Mouse (Mus musculus) small intestine, adult 2 months (tissue): ENCODE results near the gene Fbxw13. TPM values are rescaled to one million over a fixed set of nuclear protein-coding genes. Genes with fewer than 3 reads are reported as not detected.
"Not testable (repeated sequence)": the region's sequence is repeated elsewhere in the genome, so short reads cannot be mapped to it uniquely, and the experiment has no call there.

Experiments
- H3K27ac ChIP-seq: fragments of 200-500 bp; 2 replicates; pipeline ENCODE4 v1.5.1; 2012; ENCODE audit warnings: low read depth, low read length, control low read depth, inconsistent platforms; ENCODE audit not compliant: insufficient read depth
- H3K27me3 ChIP-seq: fragments of 200-500 bp; 2 replicates; pipeline ENCODE4 v1.6.1; 2012; ENCODE audit warnings: mild to moderate bottlenecking, moderate library complexity, low read length, inconsistent platforms; ENCODE audit not compliant: control insufficient read depth, insufficient read depth
- H3K36me3 ChIP-seq: fragments of 200-500 bp; 2 replicates; pipeline ENCODE4 v1.6.1; 2012; ENCODE audit warnings: mild to moderate bottlenecking, low read length, control low read depth, inconsistent platforms; ENCODE audit not compliant: control insufficient read depth, insufficient read depth
- H3K4me1 ChIP-seq: fragments of 200-500 bp; 2 replicates; pipeline ENCODE4 v1.6.1; 2012; ENCODE audit warnings: low read length, inconsistent platforms, mixed read lengths; ENCODE audit not compliant: control insufficient read depth, insufficient read depth, insufficient read length
- H3K4me3 ChIP-seq: fragments of 200-500 bp; 2 replicates; pipeline ENCODE4 v1.5.1; 2012; ENCODE audit warnings: low read depth, mild to moderate bottlenecking, control low read depth, inconsistent platforms, low read length, moderate library complexity
- CTCF ChIP-seq: fragments of 200-500 bp; IDR thresholded peaks from 2 replicates; pipeline ENCODE4 v1.5.1; 2012; ENCODE audit warnings: low read depth, mild to moderate bottlenecking, control low read depth, inconsistent platforms, low read length, moderate library complexity, mixed read lengths; ENCODE audit not compliant: insufficient replicate concordance, insufficient read length; ENCODE audit errors: extremely low read depth
- POLR2A ChIP-seq: fragments of 200-500 bp; IDR thresholded peaks from 2 replicates; pipeline ENCODE4 v1.6.1; 2012; ENCODE audit warnings: low read depth, mild to moderate bottlenecking, control low read depth, inconsistent platforms, low read length, moderate library complexity
- WGBS: fragments of 180-500 bp; shearing (Covaris S2); methylation state at CpG from one replicate; pipeline ENCODE4 v1.1.7; 2018; 5-methylcytosine and 5-hydroxymethylcytosine counted together
- polyA plus RNA-seq: library from polyadenylated mRNA; depleted of rRNA; stranded (reverse); fragments of >200 nt; gene quantifications from 2 replicates; pipeline ENCODE4 v1.2.3, GENCODE M21; 2012; rRNA removed

Gene Fbxw13
- polyA plus RNA-seq, 1 experiment = 0.09 TPM

DNA sequence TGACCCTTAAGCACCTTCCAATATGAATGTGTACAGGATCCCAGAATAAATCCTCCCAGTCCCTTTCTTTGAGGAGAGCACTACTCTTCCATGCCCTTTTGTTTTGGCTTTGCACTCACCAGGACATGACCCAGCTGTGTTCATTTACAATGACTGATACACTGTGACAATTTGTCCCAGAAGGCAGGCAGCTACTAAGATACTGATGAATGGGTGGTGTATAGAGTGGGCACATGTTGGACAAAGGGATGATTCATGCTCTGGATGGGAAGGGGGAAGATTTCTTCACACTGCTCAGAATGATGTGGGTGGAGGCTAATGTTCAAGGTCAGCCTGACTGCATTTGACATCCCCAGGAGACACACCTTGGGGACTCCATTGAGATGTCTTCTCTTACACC lies 28.5 kb downstream of the Fbxw13 start:
- H3K4me3 ChIP-seq = no peak overlapping the region
- H3K4me1 ChIP-seq = no peaks in the 10 kb centered on the region
- H3K27me3 ChIP-seq = no peaks in the 10 kb centered on the region
- no peaks in the 10 kb centered on the region for H3K36me3 ChIP-seq
- H3K27ac ChIP-seq = no peak overlapping the region
- no peak for TF ChIP-seq CTCF

DNA sequence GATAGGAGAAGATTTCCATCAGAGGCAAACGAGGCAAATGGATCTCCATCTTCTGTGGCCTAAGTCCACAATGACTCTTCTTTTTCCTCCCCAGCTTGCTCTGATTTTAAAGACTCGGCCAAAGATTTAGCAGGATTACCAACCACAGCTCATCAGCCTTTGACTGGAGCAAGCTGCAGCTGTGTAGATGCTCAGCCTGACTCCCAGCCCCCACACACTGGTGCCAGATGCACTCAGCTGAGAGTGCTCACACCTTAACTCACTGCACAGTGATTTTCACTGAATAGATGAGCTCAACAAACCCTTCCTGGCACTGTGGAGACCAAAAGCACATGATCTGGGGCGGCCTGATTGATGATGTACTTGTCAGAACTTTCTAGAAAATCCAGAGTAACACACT lies 33.8 kb downstream of the Fbxw13 start, which contains the start of gene Fbxw21:
Gene Fbxw21, minus strand, starts transcription at position 101 of the 400 bp plus-strand sequence.
- Histone ChIP-seq H3K27me3 (no peaks in the 10 kb centered on the region), H3K4me1 (no peaks in the 10 kb centered on the region), H3K4me3 (no peak within 1 kb of the TSS), H3K27ac (no peak within 1 kb of the TSS), H3K36me3 (no peaks in the 10 kb centered on the region)
- WGBS = 73% methylated on average over 3 of the region's 3 CpGs
- no peak for TF ChIP-seq CTCF
- TF ChIP-seq POLR2A = no peak

DNA sequence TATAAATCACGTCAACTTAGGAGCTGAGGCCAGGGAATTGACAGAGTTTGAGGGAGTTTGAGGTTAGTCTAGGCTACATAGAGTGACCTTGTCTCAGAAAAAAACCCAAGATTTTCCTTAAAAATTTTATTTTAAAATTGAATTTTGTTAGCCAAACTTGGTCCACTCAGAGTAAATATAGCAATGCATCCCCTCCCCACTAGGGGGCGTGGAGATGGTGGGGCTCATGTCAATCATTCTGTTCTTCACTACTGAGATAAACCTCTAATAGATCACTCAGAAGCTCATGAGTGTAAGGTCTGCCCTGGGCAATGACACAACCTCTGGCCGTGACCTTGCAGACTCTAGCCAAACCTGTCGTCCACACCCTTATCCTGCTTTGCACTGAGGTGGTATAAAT lies 55.4 kb downstream of the Fbxw13 start:
- not testable (repeated sequence) for H3K36me3 ChIP-seq, H3K27ac ChIP-seq, H3K27me3 ChIP-seq, H3K4me3 ChIP-seq, H3K4me1 ChIP-seq
- WGBS = 55% methylated on average over 4 of the region's 4 CpGs
- TF ChIP-seq CTCF = peak; percentile 27; the same call in 1 of the 2 replicates

DNA sequence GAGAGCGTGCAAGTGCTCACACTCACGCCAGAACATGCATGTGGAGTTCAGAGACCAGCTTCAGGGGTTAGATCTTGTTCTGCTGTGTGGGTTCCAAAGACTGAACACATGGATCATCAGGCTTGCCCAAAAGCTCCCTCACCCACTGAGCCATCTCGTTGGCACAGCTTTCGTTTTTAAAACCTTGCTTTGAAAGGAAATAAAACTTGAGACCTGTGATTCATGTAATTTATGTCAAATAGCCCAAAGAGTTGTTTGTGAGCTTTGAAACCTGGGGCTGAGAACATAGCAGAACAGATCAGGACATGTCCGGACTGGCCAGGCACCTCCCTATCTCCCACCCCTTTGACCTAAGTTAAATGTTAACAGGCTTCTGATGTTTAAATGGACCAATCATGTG lies 65.7 kb downstream of the Fbxw13 start:
- TF ChIP-seq CTCF (no peak), POLR2A (no peak)
- WGBS = 79% methylated on average over 5 of the region's 5 CpGs

More for the DNA sequence above, 65.7 kb downstream of the Fbxw13 start:
- no peaks in the 10 kb centered on the region for H3K4me1 ChIP-seq
- H3K4me3 ChIP-seq = no peak overlapping the region
- no peaks in the 10 kb centered on the region for H3K36me3 ChIP-seq
- H3K27me3 ChIP-seq = no peaks in the 10 kb centered on the region
- no peak overlapping the region for H3K27ac ChIP-seq

Other genes starting within 250 kb of the Fbxw13 start
- 3.4 and 9.7 TPM in 2 replicates for gene Col7a1, start 242.4 kb downstream of the Fbxw13 start, polyA plus RNA-seq
- 0.23 and 0.56 TPM in 2 replicates for gene Ucn2, start 210.0 kb downstream of the Fbxw13 start, polyA plus RNA-seq
- gene Pfkfb4, start 204.2 kb downstream of the Fbxw13 start, polyA plus RNA-seq = 53.2 and 121 TPM in 2 replicates
- gene Shisa5, start 157.4 kb downstream of the Fbxw13 start, polyA plus RNA-seq = 406 and 675 TPM in 2 replicates
- gene Trex1, start 136.2 kb downstream of the Fbxw13 start, polyA plus RNA-seq = 51.9 and 174 TPM in 2 replicates
- gene Atrip, start 121.9 kb downstream of the Fbxw13 start, polyA plus RNA-seq = 5.8 and 10.7 TPM in 2 replicates
- 5.5 and 11.3 TPM in 2 replicates for gene Ccdc51, start 113.5 kb downstream of the Fbxw13 start, polyA plus RNA-seq
- gene Tma7, start 113.4 kb downstream of the Fbxw13 start, polyA plus RNA-seq = 0.58 and 1.6 TPM in 2 replicates
- 2.6 and 3.4 TPM in 2 replicates for gene Plxnb1, start 100.6 kb downstream of the Fbxw13 start, polyA plus RNA-seq
- gene Fbxw21, start 33.9 kb downstream of the Fbxw13 start, polyA plus RNA-seq = not detected in 2 replicates
- not detected in 2 replicates for gene Fbxw20, start 38.8 kb upstream of the Fbxw13 start, polyA plus RNA-seq
- gene Fbxw14, start 91.7 kb upstream of the Fbxw13 start, polyA plus RNA-seq = not detected in 2 replicates
- not detected in 2 replicates for gene Fbxw28, start 143.7 kb upstream of the Fbxw13 start, polyA plus RNA-seq
- gene Fbxw22, start 208.3 kb upstream of the Fbxw13 start, polyA plus RNA-seq = not detected in 2 replicates